Mouse (Mus musculus) mature B cell (primary cell): ENCODE results near the gene Gm7995.
"Not testable (repeated sequence)": the region's sequence is repeated elsewhere in the genome, so short reads cannot be mapped to it uniquely, and the experiment has no call there.

Experiments
- in situ Hi-C: fragments of 300-500 bp; cut with MboI; formaldehyde crosslinking; loops from 2 replicates; pipeline ENCODE4 v1.14.3; 2019

Gene Gm7995

DNA sequence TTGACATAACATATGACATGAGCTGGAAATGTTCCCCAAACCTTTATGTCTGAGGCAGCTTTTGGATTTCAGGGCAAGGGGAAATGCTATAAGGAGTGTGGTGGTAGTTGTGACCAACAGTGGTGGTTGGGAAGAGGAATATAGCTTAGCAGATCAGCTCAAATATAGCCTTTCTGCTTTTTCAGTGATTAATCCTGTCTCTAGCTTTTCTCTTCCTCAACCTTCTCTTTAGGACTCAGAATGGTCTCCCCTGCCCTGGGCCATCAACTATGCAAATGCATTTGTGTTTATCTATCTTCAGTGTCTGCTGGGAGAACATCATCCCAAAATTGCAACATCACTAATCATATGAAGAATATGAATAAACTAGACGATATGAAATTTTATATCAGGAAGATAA is at the start of gene Gm7995:
Gene Gm7995 (plus strand): TSS at position 301 of the 400 bp plus-strand sequence.
- in situ Hi-C loops: not testable (repeated sequence)

GRCm38 (mm10) chr14:42297258-42297657 is 12.8 kb upstream of the Gm7995 start, which contains the start of gene Gm9611:
Gene Gm9611, minus strand, starts transcription at chr14:42297358.
- in situ Hi-C loops: not testable (repeated sequence)
